Mouse (Mus musculus): ENCODE data around the gene Szrd1.
"Not testable (repeated sequence)": the region's sequence is repeated elsewhere in the genome, so short reads cannot be mapped to it uniquely, and the experiment has no call there.

Szrd1 gene

GRCm38 (mm10) chr4:141147112-141148008, 7.8 kb upstream of the Szrd1 start, which contains the start of gene Fbxo42:
Fbxo42 (plus strand) TSS chr4:141147913.
- peak; percentile 94 for DNase-seq

GRCm38 (mm10) chr4:141146491-141147033, 7.0 kb upstream of the Szrd1 start:
- no peak for DNase-seq

DNA sequence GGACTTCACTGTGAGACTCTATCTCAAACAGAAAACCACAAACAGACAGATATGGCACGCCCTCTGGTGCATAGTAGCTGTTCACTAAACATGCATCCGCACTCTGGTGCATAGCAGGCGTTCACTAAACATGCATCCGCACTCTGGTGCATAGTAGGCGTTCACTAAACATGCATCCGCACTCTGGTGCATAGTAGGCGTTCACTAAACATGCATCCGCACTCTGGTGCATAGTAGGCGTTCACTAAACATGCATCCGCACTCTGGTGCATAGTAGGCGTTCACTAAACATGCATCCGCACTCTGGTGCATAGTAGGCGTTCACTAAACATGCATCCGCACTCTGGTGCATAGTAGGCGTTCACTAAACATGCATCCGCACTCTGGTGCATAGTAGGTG, 5.5 kb upstream of the Szrd1 start:
- not testable (repeated sequence) for DNase-seq

DNA sequence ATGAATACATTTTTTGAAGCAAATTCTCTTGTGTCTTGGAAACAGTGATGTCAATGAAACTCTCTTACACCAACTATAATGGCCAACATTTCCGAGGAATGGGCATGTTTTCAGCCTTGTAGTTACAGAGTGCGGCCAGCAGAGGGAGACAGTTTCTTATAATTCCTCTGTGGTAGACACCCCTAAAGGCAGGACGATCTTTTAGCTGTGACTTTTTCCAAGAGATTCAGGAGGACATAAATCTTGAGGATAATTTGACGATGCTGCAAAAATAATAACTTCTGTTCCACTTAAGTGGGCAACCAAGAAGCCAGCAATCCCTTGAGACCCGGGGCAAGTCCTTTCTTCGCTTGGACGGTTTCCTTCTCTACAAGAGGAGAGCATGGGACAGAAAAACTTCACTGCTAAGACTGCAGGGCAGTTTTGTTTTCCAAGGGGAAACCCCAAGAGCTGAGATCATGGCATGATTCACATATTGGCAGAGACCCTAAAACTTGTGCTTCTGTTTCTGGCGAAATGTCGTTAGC, 2.8 kb upstream of the Szrd1 start:
- DNase-seq = peak; percentile 88

GRCm38 (mm10) chr4:141140967-141141366, 1.4 kb upstream of the Szrd1 start:
- DNase-seq = no peak

GRCm38 (mm10) chr4:141140354-141140753, 779 bp upstream of the Szrd1 start:
- DNase-seq = not testable (repeated sequence)

GRCm38 (mm10) chr4:141138425-141139115, 1.0 kb downstream of the Szrd1 start:
- DNase-seq = peak; percentile 57

DNA sequence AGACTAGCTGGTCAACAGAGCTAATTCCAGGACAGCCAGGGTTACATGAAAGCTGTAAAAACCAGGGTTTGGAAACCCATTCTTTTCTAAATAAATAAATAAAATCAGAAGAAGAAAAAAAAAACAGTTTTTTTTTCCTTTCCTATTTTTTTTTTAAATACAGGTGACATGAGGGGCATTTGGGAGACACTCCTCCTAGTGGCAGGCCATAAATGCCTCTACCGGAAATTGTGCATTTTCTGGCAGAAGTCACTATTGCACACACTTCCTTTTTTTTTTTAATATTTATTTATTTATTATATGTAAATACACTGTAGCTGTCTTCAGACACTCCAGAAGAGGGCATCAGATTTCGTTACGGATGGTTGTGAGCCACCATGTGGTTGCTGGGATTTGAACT, 1.8 kb downstream of the Szrd1 start:
- not testable (repeated sequence) for DNase-seq

DNA sequence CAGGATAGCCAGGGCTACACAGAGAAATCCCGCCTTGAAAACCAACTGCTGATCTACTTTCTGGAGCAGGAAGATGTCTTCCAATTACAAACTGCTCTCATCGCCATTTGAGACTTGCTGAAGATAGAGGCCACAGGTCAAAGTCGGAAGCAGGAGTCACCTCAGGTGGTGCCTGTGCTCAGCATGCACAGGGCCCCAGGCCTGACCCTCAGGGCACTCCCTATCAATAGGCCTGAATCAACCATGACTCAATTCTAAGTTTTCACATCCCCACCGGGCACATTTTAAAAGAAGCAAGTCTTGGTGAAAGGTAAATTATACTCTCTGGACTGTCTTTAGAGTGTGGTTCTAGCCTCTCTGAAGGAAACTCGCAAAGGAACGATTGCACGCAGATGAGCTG, 3.4 kb downstream of the Szrd1 start:
- DNase-seq = no peak

GRCm38 (mm10) chr4:141134751-141135530, 4.6 kb downstream of the Szrd1 start:
- peak; percentile 55 for DNase-seq

- peak; percentile 28 for DNase-seq
Measured at GRCm38 (mm10) chr4:141134031-141134441, 5.5 kb downstream of the Szrd1 start.

DNA sequence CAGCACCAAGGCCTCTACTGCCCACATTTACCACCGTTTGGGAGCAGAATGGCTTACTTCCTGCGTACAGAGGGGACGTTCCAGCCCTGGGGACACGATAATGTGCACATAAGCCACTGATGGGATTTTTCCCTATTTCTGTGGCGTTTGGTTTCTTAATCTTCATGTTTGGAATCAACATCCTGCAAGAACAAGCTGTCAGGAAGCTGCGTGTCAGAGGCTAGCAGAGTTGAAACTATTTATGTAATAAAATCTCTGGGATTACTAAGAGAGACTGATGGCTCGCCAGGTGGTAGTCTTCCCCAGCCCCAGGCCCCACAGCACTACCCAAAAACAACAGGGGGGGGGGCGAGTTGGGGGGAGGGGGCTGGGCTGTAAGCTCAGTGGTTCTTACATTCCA, 6.3 kb downstream of the Szrd1 start:
- DNase-seq = peak; percentile 31

DNA sequence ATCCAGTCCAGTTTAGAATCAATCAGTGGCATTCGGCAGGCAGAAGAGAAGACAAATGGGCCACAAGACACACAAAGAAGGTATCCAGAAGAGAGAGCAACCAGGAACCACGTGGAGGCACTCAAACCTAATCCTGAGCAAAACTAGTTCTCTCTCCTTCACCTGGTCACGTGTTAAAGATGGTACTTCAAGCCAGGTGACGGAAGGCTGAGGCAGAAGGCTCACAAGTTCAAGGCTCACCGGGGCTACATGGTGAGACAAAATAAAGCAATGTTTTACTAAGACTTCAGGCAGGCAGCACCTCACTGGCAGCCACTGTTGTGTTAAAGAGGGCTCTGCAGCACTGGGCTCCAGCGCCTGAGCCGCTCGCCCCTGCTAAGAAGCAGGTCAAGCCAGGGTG, 7.4 kb downstream of the Szrd1 start:
- DNase-seq = no peak

GRCm38 (mm10) chr4:141131531-141132061, 8.0 kb downstream of the Szrd1 start:
- peak; percentile 69 for DNase-seq

DNA sequence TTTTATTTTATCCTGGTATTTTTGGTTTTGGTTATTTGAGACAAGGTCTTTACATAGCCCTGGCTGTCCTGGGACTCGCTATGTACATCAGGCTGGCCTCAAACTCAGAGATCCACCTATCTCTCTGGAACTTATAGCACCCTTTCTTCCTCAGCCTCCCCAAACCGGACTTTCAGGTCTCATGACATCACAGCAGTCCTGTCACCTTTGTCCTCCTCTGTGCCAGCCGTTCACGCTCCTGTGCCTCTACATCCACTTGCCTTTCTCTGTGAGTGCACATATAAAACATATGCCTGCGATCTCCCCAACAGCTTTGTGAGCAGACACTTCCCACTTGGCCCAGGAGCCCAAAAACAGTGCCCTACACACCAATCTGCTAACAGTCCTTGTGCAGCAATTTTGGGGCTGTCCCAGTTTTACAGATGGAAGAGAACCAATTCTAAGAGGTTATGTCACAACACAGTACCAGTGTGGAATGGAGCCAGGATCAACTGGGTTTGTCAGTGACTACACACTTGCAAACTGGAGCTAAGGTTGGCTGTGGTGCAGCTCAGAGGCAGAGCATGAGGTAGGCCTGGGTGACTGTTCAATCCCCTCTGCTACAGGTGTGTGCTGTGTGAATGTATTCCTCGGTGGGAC, 8.8 kb downstream of the Szrd1 start:
- peak; percentile 70 for DNase-seq

DNA sequence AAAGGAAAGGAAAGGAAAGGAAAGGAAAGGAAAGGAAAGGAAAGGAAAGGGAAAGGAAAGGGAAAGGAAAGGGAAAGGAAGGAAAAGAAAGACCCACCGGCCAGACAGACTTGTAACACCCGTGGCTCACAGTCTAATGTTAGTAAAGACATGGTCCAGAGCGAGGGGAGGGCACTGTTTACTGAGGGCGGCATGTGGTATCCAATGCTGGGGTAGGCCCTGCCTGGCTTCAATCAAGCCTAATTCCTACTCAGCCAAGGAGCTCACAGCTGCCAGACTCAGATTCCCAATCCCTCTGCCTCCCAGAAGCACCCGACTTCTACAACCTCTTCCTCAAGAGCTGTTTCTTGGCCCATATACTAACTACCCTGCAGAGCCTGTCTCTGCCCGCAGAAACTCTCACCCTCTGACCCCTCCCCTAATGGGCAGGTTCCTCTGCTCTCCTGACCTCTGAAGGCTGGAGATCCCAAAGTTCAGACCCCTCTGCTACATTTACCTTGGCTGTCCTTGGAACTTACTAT, 10.3 kb downstream of the Szrd1 start:
- no peak for DNase-seq

DNA sequence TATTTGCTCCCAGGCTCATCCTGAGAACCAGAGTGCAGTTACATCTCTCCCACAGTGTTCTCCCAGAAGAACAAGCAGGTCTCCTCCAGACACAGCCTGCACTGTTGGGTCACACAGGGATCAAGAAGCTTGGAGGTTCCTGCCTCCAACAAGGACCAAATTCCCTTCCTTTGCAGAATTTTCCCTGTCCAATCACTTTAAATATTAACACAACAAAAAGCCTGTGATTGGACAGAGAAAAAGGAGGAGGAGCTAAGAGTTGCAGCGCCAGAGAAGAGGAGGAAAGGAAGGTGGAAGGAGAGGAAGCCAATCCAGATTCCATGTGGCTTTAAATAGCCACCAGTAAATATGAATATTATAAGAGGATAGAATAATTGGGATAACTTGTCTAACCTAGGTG, 16.5 kb downstream of the Szrd1 start:
- no peak for DNase-seq

DNA sequence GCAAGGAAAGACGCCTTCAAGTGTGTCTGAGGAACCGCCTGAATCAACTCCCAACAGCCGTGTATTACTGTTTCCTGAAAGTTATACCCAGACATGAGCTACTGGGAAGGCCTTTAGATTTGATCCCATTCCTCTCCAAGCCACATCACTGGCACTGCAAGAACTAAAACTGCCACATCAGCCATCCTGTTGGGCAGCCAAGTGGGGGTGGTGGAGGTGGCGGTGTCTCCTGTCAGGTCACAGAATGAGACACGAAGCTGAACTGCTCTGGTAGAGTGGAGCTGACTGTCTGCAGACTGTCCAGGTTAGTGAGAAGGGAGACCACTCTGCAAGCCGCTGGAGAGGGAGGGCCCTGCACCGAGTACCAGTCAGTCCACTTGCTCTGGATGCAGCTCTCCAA, 16.9 kb downstream of the Szrd1 start:
- no peak for DNase-seq

DNA sequence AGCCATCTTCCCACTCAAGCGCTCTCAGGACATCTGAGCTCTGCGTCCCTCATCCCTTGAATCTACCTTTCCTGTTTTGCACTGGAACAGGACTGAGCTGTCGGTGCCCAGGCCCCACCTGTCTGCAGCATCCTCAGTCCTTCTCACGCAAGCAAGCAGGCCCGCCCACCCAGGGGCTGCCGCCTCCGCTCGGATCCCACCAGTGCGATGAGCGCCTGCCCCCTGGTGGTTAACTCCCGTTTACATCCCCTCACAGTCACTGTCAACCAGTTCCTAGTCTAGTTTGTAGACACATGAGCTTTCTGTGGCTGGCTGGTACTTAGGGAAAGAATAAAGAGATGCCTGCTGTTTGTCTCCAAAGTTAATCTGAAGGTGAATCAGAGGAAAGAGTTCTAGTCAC, 18.9 kb downstream of the Szrd1 start:
- DNase-seq = peak; percentile 79

DNA sequence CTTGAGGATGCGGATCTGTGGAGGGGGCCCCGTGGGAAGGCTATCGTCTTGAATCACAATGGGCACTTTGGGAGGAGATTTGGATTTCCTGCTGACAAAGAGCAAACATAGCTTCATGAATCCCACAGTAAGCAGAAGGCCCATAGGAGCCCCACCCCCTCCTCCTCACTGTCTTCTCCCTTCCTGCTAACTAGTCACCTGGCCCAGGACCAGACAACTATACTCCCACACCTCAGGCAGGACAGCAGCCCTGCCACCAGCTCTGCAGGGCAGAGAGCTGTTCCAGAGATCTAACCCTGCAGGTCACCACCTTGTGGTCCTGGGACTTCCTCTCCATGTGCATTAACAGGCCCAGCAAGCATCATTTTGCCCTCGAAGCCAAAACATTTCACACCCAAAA, 20.9 kb downstream of the Szrd1 start:
- DNase-seq = peak; percentile 42

DNA sequence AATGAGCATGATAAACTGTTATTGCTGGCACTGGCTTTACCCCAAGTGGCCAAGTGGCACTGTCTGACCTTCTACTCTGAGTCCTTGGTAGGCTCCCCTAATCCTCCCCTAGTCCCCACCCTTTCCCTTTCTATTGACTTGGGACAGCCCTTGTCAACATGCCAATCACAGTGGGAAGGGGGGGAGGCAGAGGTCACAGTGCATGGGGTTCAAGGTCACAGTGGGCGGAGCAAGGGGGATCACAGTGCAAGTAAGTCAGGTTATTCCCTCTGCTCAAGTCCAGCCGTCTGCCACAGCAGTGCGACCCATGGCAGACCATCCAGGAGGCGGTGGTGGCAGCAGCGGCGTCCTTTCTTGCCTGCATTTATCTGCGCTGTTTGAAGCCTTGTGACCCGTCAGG, 24.2 kb downstream of the Szrd1 start:
- DNase-seq = no peak

- peak; percentile 66 for DNase-seq
Measured at GRCm38 (mm10) chr4:141114521-141114981, 25.0 kb downstream of the Szrd1 start.
